Mouse (Mus musculus) CH12.LX (cell line): ENCODE data around the gene Gsg1l.

Experiments
- CHD2 ChIP-seq: IDR thresholded peaks from 2 replicates; pipeline ENCODE4 v1.6.1; 2011; ENCODE audit warnings: low read length, improper control_type of control experiment
- CTCF ChIP-seq, 2 experiments: IDR thresholded peaks in 1 of 2; conservative IDR thresholded peaks in 1 of 2; 2 replicates each; pipeline ENCODE4 v1.5.1; 2011 to 2012; ENCODE audit warnings: low read depth in 2 of 2, low read length in 2 of 2, improper control_type of control experiment in 1 of 2, inconsistent platforms in 1 of 2, mild to moderate bottlenecking in 1 of 2, moderate library complexity in 1 of 2
- HCFC1 ChIP-seq: IDR thresholded peaks from 2 replicates; pipeline ENCODE4 v1.6.1; 2012; ENCODE audit warnings: low read depth, mild to moderate bottlenecking, inconsistent platforms, low read length, improper control_type of control experiment
- MAX ChIP-seq: IDR thresholded peaks from 2 replicates; pipeline ENCODE4 v1.6.1; 2011; ENCODE audit warnings: low read length, improper control_type of control experiment
- MAZ ChIP-seq: IDR thresholded peaks from 2 replicates; pipeline ENCODE4 v1.6.1; 2012; ENCODE audit warnings: low read depth, mild to moderate bottlenecking, inconsistent platforms, low read length, improper control_type of control experiment, moderate library complexity
- MEF2A ChIP-seq: IDR thresholded peaks from 2 replicates; pipeline ENCODE4 v1.6.1; 2014; ENCODE audit warnings: low read depth, mild to moderate bottlenecking, inconsistent platforms, low read length, improper control_type of control experiment, borderline replicate concordance
- MXI1 ChIP-seq: IDR thresholded peaks from 2 replicates; pipeline ENCODE4 v1.6.1; 2011; ENCODE audit warnings: mild to moderate bottlenecking, low read depth, low read length, improper control_type of control experiment
- NELFE ChIP-seq: IDR thresholded peaks from 2 replicates; pipeline ENCODE4 v1.6.1; 2011; ENCODE audit warnings: low read depth, low read length, improper control_type of control experiment
- NRF1 ChIP-seq: IDR thresholded peaks from 2 replicates; pipeline ENCODE4 v1.6.1; 2014; ENCODE audit warnings: low read depth, mild to moderate bottlenecking, inconsistent platforms, low read length, improper control_type of control experiment, moderate library complexity
- POLR2A ChIP-seq: IDR thresholded peaks from 2 replicates; pipeline ENCODE4 v1.6.1; 2011; ENCODE audit warnings: low read depth, mild to moderate bottlenecking, improper control_type of control experiment, low read length

GRCm38 (mm10) chr7:126089782-126090181, 7.6 kb upstream of the Gsg1l start:
- TF ChIP-seq MAX = no peak
- TF ChIP-seq HCFC1 = no peak
- TF ChIP-seq NELFE = no peak
- no peak for TF ChIP-seq MXI1
- TF ChIP-seq POLR2A = no peak
- no peak for TF ChIP-seq MAZ
- TF ChIP-seq NRF1 = no peak
- TF ChIP-seq CHD2 = no peak
- TF ChIP-seq MEF2A = no peak
- peak; percentile 78 to 93 for TF ChIP-seq CTCF (conservative IDR thresholded peaks at IDR 0.05 in 1 of 2, IDR thresholded peaks at IDR 0.05 in 1 of 2; ENCODE audit: low read depth in 2 of 2, low read length in 2 of 2)
